Mouse (Mus musculus) cerebellum, adult 8-10 months (tissue): ENCODE results near the gene Cdc37l1.

Experiments
- DNase-seq: peaks from one replicate; pipeline ENCODE4 v3.0.0; 2022

Cdc37l1 gene

DNA sequence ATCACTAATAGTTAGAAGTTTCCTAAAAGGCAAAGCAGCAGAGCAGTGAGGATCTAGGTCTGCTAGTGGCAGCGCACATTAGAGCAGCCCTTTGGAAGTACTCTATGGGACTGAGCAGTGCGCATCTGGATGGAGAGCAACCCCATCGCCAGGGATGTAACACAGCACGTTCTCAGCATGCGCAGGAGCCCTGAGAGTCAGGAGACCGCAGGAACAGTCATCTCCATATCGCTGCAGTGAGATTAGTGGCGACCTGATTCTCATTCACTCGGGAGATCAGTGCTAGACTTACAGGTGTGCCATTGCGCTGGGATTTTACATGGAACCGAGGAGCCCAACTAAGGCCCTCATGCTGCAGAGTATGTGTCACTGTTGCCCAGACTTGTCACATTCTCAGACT, 18.9 kb downstream of the Cdc37l1 start:
- DNase-seq, result no peak

DNA sequence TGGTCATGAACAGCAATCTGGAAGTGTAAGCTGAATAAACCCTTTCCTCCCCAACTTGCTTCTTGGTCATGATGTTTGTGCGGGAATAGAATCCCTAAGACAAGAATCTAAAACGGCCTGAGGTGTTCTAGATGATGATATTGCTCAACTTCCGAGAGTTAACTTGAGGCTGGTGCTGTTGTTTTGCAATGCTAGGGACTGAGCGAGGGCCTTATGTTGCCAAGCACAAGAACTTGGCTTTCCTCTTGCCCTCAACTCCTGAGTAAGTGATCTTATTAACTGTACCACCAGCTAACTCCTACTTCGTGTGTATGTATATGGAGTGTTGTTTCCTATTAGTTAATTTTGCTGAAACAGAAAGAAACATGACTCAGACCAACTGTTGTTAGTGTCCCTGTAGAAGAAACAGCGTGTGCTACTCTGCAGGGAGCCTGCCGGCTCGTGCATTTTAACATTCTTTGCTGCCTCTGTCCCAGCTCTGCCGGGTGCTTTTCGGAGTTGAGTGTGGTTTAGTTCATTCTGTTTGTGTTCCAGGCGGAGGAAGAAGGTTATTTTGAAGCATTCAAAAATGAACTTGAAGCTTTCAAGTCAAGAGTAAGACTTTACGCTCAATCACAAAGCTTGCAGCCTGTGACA, 21.3 kb downstream of the Cdc37l1 start:
- DNase-seq, result no peak

DNA sequence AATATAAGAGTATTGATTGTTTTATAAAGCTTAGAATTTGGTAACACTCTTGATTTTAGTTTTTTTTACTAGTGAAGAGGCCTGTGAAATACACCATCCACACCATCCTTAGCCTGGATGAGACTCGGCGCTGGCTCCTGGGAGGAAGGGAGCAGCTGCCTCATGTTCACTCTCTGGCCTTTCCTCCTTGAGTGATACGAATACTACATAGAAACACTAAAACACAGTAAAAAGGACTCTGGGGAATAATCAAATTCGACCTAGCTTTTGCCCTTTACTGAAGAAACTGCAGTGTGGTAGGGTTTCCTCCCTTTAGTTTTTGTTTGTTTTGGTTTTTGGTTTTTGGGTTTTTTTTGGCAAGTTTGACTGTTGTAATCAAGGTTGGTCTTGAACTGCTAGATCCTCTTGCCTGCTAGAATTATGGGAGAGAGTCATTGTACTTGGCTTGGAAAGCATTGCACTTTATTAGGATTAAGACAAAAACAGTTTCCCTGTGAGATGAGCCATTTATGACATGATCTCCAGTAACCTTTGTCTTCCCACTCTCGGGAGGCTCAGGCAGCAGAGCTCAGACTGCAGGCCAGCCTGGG, 24.4 kb downstream of the Cdc37l1 start:
- DNase-seq, result no peak

DNA sequence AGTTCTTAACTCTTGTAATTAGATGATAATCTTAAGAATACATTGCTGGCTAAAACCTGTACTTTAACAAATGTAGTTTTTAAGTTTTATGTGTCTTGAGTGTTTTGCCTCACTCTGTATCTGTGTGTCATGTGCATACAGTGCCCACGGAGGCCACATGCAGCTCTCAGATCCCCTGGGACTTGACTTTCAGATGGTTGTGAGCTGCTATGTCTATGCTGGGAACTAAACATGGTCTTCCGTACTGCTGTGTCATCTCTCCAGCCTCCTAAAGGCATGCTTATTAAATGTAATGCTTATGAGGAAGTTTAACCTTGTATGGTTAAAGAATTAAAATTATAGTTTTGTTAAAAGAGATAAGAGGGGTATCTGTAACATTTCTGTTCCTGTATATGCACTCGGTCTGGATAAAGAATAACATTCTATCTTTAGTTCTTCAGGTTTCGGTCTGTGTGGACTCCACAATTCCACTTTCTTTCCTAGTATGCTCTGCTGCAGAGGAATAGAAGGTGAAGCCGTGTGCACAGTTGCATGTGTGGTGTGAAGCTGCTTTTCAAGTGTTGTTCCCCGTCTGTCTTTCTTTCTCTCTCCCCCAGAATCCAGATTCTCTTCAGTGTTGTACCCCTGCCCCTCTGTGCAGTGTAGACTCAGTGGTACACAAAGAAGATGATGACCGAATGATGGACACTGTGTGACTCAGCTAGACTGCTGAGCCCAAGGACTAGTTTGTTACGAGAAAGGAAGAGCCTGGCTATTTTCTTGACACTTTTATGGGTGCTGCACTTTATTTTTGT, 25.5 kb downstream of the Cdc37l1 start:
- DNase-seq, result no peak

DNA sequence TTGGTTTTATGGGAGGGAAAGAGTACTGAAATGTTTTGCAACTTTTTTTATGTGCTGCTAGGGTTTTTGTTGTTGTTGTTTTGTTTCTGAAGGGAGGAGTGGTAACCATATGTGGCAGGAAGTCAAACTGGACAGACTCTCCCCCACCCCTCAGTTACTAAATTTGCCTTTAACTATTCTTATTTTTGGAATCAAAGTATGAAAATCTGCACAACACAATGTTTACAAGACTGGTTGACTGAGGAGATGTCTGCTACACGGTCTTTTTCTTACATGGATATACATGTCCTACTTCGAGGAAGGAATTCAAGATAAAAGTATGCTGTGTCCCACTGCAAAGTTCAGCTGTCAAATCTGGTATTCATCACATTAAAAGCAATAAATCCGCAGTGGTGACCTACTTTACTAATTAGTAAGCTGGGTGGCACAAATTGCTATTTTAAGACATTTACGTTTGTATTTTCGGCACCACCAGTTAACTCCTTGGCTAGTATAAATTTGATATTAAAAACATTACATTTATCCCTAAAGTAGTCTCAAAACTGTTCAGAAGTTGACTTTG, 26.1 kb downstream of the Cdc37l1 start:
- DNase-seq, result no peak

- no peak for DNase-seq
Observed at GRCm38 (mm10) chr19:29016786-29017185, 26.6 kb downstream of the Cdc37l1 start.

- no peak for DNase-seq
Observed at GRCm38 (mm10) chr19:29019647-29020046, 29.5 kb downstream of the Cdc37l1 start.

DNA sequence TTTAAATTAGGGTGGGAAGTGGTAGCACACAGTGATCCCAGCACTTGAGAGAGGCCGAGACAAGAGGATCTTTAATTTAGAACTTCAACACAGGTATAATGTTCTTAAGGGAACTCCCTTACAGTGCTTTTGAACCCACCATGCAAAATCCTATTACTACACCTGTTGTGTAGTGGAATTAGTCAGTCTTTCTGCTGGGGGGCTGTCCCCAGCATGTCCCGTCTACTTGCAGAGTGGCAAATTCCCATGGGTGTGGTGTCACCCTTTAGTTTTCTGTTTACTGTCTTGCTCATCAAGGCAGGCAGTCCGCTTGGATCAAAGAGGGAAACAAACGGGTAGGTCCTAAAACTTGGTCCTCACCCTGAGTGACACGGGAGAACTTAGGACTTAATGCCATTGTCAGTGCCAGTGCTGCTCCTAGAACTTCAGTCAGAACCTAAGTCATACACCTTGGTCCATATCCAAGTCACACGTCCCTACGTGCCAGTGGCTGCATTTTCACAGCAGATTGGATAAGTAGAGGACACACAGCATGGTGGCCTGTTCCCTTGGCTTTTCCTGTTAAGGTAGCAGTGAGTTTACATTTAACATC, 31.7 kb downstream of the Cdc37l1 start:
- no peak for DNase-seq

- no peak for DNase-seq
Observed at GRCm38 (mm10) chr19:29024391-29024947, 34.3 kb downstream of the Cdc37l1 start.

GRCm38 (mm10) chr19:29031788-29032187, 41.6 kb downstream of the Cdc37l1 start:
- no peak for DNase-seq

- DNase-seq, result no peak
Observed at GRCm38 (mm10) chr19:29032662-29033061, 42.5 kb downstream of the Cdc37l1 start.

- no peak for DNase-seq
Observed at GRCm38 (mm10) chr19:29037026-29037425, 46.9 kb downstream of the Cdc37l1 start.

GRCm38 (mm10) chr19:29037541-29037940, 47.4 kb downstream of the Cdc37l1 start:
- DNase-seq, result no peak

DNA sequence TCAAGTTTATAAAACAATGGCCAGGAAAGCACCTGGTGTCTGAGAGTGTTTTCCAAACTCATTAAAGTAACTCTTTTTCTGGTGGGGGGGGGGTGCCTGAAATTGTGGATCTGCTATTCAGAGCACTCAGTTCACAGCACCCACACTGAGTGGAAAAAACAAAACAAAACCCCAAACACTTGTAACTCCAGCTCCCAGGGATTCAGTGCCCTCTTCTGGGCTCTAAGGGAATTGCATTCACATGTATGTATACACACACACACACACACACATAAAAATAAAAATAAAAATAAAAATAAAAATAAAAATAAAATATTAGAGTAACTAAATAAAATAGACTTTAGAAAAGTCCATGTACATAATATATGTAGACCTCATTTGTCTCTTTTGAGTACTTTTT, 49.2 kb downstream of the Cdc37l1 start:
- DNase-seq, result no peak

DNA sequence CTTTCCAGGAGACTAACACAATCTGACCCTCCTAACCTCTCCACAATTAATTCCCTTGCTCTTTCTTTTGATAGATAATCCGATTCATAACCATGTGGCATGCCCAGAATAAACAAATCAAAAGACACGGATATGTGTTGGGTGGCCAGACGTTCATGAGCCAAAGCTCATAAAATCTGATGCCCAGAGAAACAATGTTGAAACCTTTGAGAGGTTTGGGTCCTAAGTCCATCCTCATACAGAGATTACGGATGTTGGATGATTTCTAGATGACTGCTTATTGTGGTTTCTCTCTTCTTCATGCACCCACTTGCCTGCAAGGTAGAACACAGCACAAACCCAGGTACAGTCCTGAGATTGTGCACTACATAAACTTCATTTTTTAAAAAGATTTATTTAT, 50.1 kb downstream of the Cdc37l1 start:
- DNase-seq, result no peak

DNA sequence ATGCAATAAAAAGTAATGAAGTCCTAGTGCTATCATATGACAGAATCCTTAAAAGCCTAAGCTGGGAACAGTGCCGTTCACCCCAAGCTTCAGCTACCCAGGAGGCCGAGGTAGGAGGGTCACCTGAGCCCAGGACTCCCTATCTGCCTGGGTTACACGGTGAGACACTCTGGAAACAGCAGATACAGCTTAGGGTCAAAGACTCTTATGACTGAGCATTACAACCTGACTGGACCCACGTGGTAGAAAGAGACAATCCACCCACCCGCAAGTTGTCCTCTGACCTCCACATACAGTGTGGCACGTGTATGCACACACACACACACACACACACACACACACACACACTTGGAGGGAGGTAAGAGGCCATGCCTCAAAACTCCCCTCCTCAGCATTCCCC, 52.0 kb downstream of the Cdc37l1 start:
- no peak for DNase-seq

- no peak for DNase-seq
Observed at GRCm38 (mm10) chr19:29042647-29043046, 52.5 kb downstream of the Cdc37l1 start.

GRCm38 (mm10) chr19:29044353-29044768, 54.2 kb downstream of the Cdc37l1 start:
- DNase-seq, result no peak

GRCm38 (mm10) chr19:29045369-29045768, 55.2 kb downstream of the Cdc37l1 start:
- DNase-seq, result no peak

GRCm38 (mm10) chr19:29045956-29046650, 56.0 kb downstream of the Cdc37l1 start:
- DNase-seq, result no peak

DNA sequence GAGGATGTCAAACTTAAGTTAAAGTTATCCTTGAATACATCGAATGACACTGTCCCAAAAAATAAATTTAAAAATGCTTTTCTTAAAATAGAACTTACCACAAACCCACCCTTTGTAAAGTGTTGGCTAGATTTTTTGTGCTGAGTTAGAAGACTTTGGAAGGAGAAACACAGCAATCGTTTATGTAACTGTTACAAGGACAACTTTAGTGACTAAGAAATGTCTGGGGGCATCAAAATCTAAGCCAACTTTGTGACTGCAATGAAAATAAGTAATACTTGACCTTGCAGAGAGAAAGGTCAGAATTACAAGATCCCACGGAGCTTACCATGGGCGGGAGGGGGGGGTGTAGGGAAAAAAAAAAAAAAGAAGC, 56.8 kb downstream of the Cdc37l1 start:
- no peak for DNase-seq

- DNase-seq, result peak; percentile 70
Observed at GRCm38 (mm10) chr19:29047334-29048170, 57.4 kb downstream of the Cdc37l1 start, which contains the start of gene Ak3. TSS of gene Ak3 (minus strand) at chr19:29047961.
